Mouse (Mus musculus): ENCODE results near the gene Met.

GRCm38 (mm10) chr6:17478838-17479570 lies 15.4 kb downstream of the Met start:
- TF ChIP-seq EP300 (IDR thresholded peaks at IDR 0.05; ENCODE audit: insufficient read depth, low read depth, low read length): no peak
- no peak for TF ChIP-seq POLR2A (IDR thresholded peaks at IDR 0.05; ENCODE audit: insufficient read depth, low read length)
- TF ChIP-seq CTCF (IDR thresholded peaks at IDR 0.05; ENCODE audit: low read depth, low read length): no peak

All from ES-Bruce4 (cell line).